Mouse (Mus musculus) adrenal gland, postnatal 25 days (tissue): ENCODE data around the gene Gm49352. TPM values are rescaled to one million over a fixed set of nuclear protein-coding genes. Genes with fewer than 3 reads are reported as not detected.
"Not testable (repeated sequence)": the region's sequence is repeated elsewhere in the genome, so short reads cannot be mapped to it uniquely, and the experiment has no call there.

Source experiments
- DNase-seq: peaks from one replicate; pipeline ENCODE4 v3.0.0; 2021; ENCODE audit warnings: mixed read lengths
- long read RNA-seq: library from polyadenylated mRNA; stranded (forward); transcript quantifications from one replicate; pipeline ENCODE4 v2.0.0, GENCODE M21; 2021
- total RNA-seq: library from RNA; stranded (reverse); gene quantifications from 2 replicates; pipeline ENCODE4 v1.2.3, GENCODE M21; 2021

The Gm49352 gene
- not detected in 2 replicates for total RNA-seq
- long read RNA-seq = 0 reads

- not testable (repeated sequence) for DNase-seq
Measured at GRCm38 (mm10) chr13:61568074-61568473, at the start of gene Gm49352. Gm49352 (minus strand) TSS chr13:61568174.

- no peak for DNase-seq
Measured at GRCm38 (mm10) chr13:61570027-61570426, 2.1 kb upstream of the Gm49352 start, which contains the start of gene Cts3. Cts3 (minus strand) TSS chr13:61570127.

DNA sequence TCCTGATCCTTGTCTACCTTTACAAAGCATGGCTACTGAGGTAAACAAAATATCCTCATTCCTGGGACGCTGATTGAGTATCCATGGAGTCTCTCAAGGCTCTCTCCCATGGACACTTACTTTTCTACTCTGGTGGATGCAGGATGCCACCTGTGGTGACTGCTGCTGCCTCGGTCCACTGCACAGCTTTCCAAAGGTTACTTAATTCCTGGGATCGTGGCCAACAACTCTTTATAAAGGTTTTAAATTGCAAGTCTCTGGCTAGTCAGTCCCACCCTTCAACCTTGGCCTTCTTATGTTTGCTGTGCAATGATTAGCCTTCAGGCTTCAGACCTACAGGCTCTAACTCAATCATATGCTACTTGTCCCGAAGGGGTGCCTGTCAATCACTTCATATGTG is 26.3 kb downstream of the Gm49352 start, which contains the start of gene Ctsm:
TSS of gene Ctsm (minus strand) at position 209 of the 400 bp plus-strand sequence.
- no peak for DNase-seq

Other genes starting within 250 kb of the Gm49352 start
- gene Cts7, start 210.0 kb downstream of the Gm49352 start, total RNA-seq = not detected in 2 replicates
- gene Ctsm, start 26.3 kb downstream of the Gm49352 start, total RNA-seq = not detected in 2 replicates
- not detected in 2 replicates for gene Cts3, start 2.0 kb upstream of the Gm49352 start, total RNA-seq